Mouse (Mus musculus): ENCODE data around the gene Hrh1. TPM values are rescaled to one million over a fixed set of nuclear protein-coding genes. Genes with fewer than 3 reads are reported as not detected.

Hrh1 gene
- polyA plus RNA-seq, 1 experiment from 2014 or later: 0.59 TPM

Other genes starting within 250 kb of the Hrh1 start
- gene Slc6a1, start 115.3 kb upstream of the Hrh1 start, polyA plus RNA-seq (2015; fragmentation: Nextera tagmentation; extraction: Ambion mirVana): 118 and 138 TPM in 2 replicates
- gene Atg7, start 245.2 kb downstream of the Hrh1 start, polyA plus RNA-seq (2015; fragmentation: Nextera tagmentation; extraction: Ambion mirVana): 16.8 and 19.4 TPM in 2 replicates

Data from neural tube, embryonic 15.5 days (tissue).